Mouse (Mus musculus) hindbrain, embryonic 14.5 days (tissue): ENCODE data around the gene Tex14. TPM values are rescaled to one million over a fixed set of nuclear protein-coding genes. Genes with fewer than 3 reads are reported as not detected.

Source experiments
- ATAC-seq: fragments of 200-750 bp; cut with Nextera tagmentation; 2 replicates; pipeline ENCODE4 v1.8.0; 2017; ENCODE audit warnings: moderate number of reproducible peaks, mild to moderate bottlenecking, moderate TSS enrichment, moderate library complexity; ENCODE audit not compliant: low FRiP score
- DNase-seq: peaks from one replicate; pipeline ENCODE4 v3.0.0-alpha.2; 2015; ENCODE audit warnings: low spot score
- H3K27ac ChIP-seq: fragments of 300-500 bp; sonication (generic); 2 replicates; pipeline ENCODE4 v1.5.1; 2014; ENCODE audit warnings: mild to moderate bottlenecking, moderate library complexity
- H3K27me3 ChIP-seq: fragments of 300-500 bp; sonication (generic); 2 replicates; pipeline ENCODE4 v1.6.1; 2014; ENCODE audit warnings: mild to moderate bottlenecking, low read length, mixed read lengths; ENCODE audit not compliant: control insufficient read depth, insufficient read depth
- H3K36me3 ChIP-seq: fragments of 300-500 bp; sonication (generic); replicated peaks from 2 replicates; pipeline ENCODE4 v1.6.1; 2014; ENCODE audit not compliant: control insufficient read depth, insufficient read depth
- H3K4me1 ChIP-seq: fragments of 300-500 bp; sonication (generic); replicated peaks from 2 replicates; pipeline ENCODE4 v1.6.1; 2014; ENCODE audit warnings: antibody characterized with exemption, low read length, mixed read lengths; ENCODE audit not compliant: control insufficient read depth, insufficient read depth
- H3K4me2 ChIP-seq: fragments of 300-500 bp; sonication (generic); replicated peaks from 2 replicates; pipeline ENCODE4 v1.6.1; 2014; ENCODE audit warnings: mild to moderate bottlenecking, moderate library complexity
- H3K4me3 ChIP-seq: fragments of 300-500 bp; sonication (generic); replicated peaks from 2 replicates; pipeline ENCODE4 v1.5.1; 2014; ENCODE audit warnings: mild to moderate bottlenecking, low read length
- H3K9ac ChIP-seq: fragments of 300-500 bp; sonication (generic); 2 replicates; pipeline ENCODE4 v1.6.1; 2014
- H3K9me3 ChIP-seq: fragments of 300-500 bp; sonication (generic); 2 replicates; pipeline ENCODE4 v1.6.1; 2016; ENCODE audit warnings: low read length; ENCODE audit not compliant: control insufficient read depth
- WGBS: fragments of 180-500 bp; shearing (Covaris S2); extraction: QIAGEN DNeasy Blood & Tissue Kit; methylation state at CpG from one replicate; pipeline ENCODE4 v1.1.7; 2014; 5-methylcytosine and 5-hydroxymethylcytosine counted together
- polyA plus RNA-seq: library from polyadenylated mRNA; unstranded; fragments of >200 nt; fragmentation: Nextera tagmentation; extraction: Ambion mirVana; gene quantifications from 2 replicates; pipeline ENCODE4 v1.2.1, GENCODE M21; 2014

Gene Tex14
- polyA plus RNA-seq, 1 experiment from 2014 or later, result 0.72 TPM

GRCm38 (mm10) chr11:87581161-87581865 lies 176.4 kb downstream of the Tex14 start:
- H3K27me3 ChIP-seq, result no peaks in the 10 kb centered on the region
- ATAC-seq, result no peak
- H3K9ac ChIP-seq, result no peak overlapping the region
- H3K4me2 ChIP-seq, result no peak overlapping the region
- no peak overlapping the region for H3K4me3 ChIP-seq
- no peaks in the 10 kb centered on the region for H3K9me3 ChIP-seq
- H3K4me1 ChIP-seq, result peaks cover 9% of the 10 kb centered on the region
- no peak overlapping the region for H3K27ac ChIP-seq
- no peak for DNase-seq
- WGBS, result 84% methylated on average over 12 of the region's 12 CpGs
- no peaks in the 10 kb centered on the region for H3K36me3 ChIP-seq

GRCm38 (mm10) chr11:87581933-87582710 lies 177.3 kb downstream of the Tex14 start:
- no peak overlapping the region for H3K4me3 ChIP-seq
- peaks cover 9% of the 10 kb centered on the region for H3K4me1 ChIP-seq
- no peaks in the 10 kb centered on the region for H3K9me3 ChIP-seq
- DNase-seq (no peak), ATAC-seq (no peak)
- no peak overlapping the region for H3K4me2 ChIP-seq
- no peaks in the 10 kb centered on the region for H3K27me3 ChIP-seq
- 86% methylated on average over 8 of the region's 8 CpGs for WGBS
- no peak overlapping the region for H3K9ac ChIP-seq
- no peak overlapping the region for H3K27ac ChIP-seq
- H3K36me3 ChIP-seq, result no peaks in the 10 kb centered on the region

GRCm38 (mm10) chr11:87583291-87584034 lies 178.6 kb downstream of the Tex14 start:
- Histone ChIP-seq H3K27ac (no peak overlapping the region), H3K4me2 (no peak overlapping the region), H3K9ac (no peak overlapping the region), H3K36me3 (no peaks in the 10 kb centered on the region), H3K9me3 (no peaks in the 10 kb centered on the region), H3K4me1 (no peaks in the 10 kb centered on the region), H3K27me3 (no peaks in the 10 kb centered on the region), H3K4me3 (no peak overlapping the region)
- ATAC-seq, result no peak
- no peak for DNase-seq
- WGBS, result 81% methylated on average over 6 of the region's 6 CpGs

DNA sequence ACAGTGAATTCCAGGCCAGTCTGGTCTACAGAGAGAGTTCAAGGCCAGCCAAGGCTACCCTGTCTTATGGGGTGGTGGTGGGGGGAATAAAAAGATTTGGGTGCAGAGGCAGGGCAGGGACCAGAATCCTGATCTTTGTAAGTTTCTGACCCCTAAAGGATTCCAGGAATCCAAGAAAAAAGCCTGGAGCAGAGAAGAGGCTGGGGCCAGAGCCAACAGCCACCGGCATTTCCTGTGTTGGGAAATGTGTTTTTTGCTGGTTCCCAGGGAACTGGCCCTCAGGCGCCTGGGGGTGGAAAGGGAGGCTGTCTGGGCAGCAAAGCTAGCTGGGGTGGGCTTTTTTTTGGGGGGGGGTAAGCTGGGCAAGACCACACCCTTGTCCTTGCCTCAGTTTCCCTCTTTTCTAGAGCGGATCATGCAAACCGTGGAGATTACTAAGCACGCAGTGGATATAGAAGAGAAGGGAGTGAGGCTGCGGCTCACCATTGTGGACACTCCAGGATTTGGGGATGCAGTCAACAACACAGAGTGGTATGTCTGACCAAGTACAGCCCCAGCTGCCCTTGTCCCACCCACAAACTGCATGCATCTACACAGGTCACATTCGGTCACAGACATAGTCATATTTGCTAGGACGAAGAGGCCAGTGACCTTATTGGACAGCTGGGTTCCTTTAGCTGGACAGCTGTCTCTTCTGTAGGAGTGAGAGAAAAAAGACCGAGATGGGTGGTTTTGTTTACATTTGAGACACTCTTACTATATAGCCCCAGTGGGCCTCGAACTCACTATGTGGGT lies 180.0 kb downstream of the Tex14 start:
- Histone ChIP-seq H3K4me1 (peaks cover 2% of the 10 kb centered on the region), H3K9me3 (no peaks in the 10 kb centered on the region), H3K27ac (no peak overlapping the region), H3K9ac (no peak overlapping the region), H3K4me2 (no peak overlapping the region), H3K36me3 (no peaks in the 10 kb centered on the region), H3K27me3 (no peaks in the 10 kb centered on the region), H3K4me3 (no peak overlapping the region)
- DNase-seq (no peak), ATAC-seq (no peak)
- 88% methylated on average over 10 of the region's 10 CpGs for WGBS

- Histone ChIP-seq H3K27ac (no peak overlapping the region), H3K4me1 (peaks cover 12% of the 10 kb centered on the region), H3K4me3 (no peak overlapping the region), H3K9ac (no peak overlapping the region), H3K27me3 (no peaks in the 10 kb centered on the region), H3K9me3 (no peaks in the 10 kb centered on the region), H3K4me2 (no peak overlapping the region), H3K36me3 (no peaks in the 10 kb centered on the region)
- ATAC-seq (no peak), DNase-seq (no peak)
- WGBS, result 91% methylated on average over 5 of the region's 5 CpGs
Observed at GRCm38 (mm10) chr11:87587211-87587874, 182.5 kb downstream of the Tex14 start.

GRCm38 (mm10) chr11:87589605-87590004 lies 184.7 kb downstream of the Tex14 start:
- peak overlapping the region; percentile 76 for H3K4me2 ChIP-seq
- peaks cover 20% of the 10 kb centered on the region for H3K4me1 ChIP-seq
- H3K9me3 ChIP-seq, result no peaks in the 10 kb centered on the region
- H3K27me3 ChIP-seq, result no peaks in the 10 kb centered on the region
- H3K36me3 ChIP-seq, result no peaks in the 10 kb centered on the region
- WGBS, result 90% methylated on average over 8 of the region's 8 CpGs
- H3K4me3 ChIP-seq, result no peak overlapping the region
- ATAC-seq, result no peak
- 0 out of 2 replicates have a peak overlapping the region, but pooled peaks have one; percentile 84 for H3K9ac ChIP-seq
- H3K27ac ChIP-seq, result no peak overlapping the region
- no peak for DNase-seq

GRCm38 (mm10) chr11:87590841-87591525 lies 186.1 kb downstream of the Tex14 start:
- H3K9ac ChIP-seq, result peak overlapping the region; percentile 84

More at GRCm38 (mm10) chr11:87590841-87591525, 186.1 kb downstream of the Tex14 start:
- peak; percentile 32 for DNase-seq
- H3K27me3 ChIP-seq, result no peaks in the 10 kb centered on the region
- H3K36me3 ChIP-seq, result no peaks in the 10 kb centered on the region
- H3K27ac ChIP-seq, result peak overlapping the region; percentile 92
- H3K4me2 ChIP-seq, result peak overlapping the region; percentile 76
- H3K9me3 ChIP-seq, result no peaks in the 10 kb centered on the region
- WGBS, result 3% methylated on average over 25 of the region's 25 CpGs
- no peak for ATAC-seq
- peak overlapping the region; percentile 62 for H3K4me3 ChIP-seq
- H3K4me1 ChIP-seq, result peaks cover 20% of the 10 kb centered on the region
